Mouse (Mus musculus) cerebellum, adult 2 months (tissue): Measurements from ENCODE around the gene Dpp7. TPM values are rescaled to one million over a fixed set of nuclear protein-coding genes. Genes with fewer than 3 reads are reported as not detected.

Experiments
- DNase-seq, 2 experiments: peaks; one replicate each; pipeline ENCODE4 v3.0.0; 2021
- H3K27ac ChIP-seq: fragments of 200-500 bp; 2 replicates; pipeline ENCODE4 v1.5.1; 2012; ENCODE audit warnings: low read length, control low read depth, inconsistent platforms; ENCODE audit not compliant: insufficient read depth
- H3K27me3 ChIP-seq: fragments of 200-500 bp; 2 replicates; pipeline ENCODE4 v1.6.1; 2012; ENCODE audit warnings: inconsistent platforms, mild to moderate bottlenecking, low read length, moderate library complexity; ENCODE audit not compliant: control insufficient read depth, insufficient read depth
- H3K4me1 ChIP-seq: fragments of 200-500 bp; 2 replicates; pipeline ENCODE4 v1.6.1; 2011; ENCODE audit warnings: low read length; ENCODE audit not compliant: control insufficient read depth, insufficient read depth
- H3K4me3 ChIP-seq: fragments of 200-500 bp; replicated peaks from 2 replicates; pipeline ENCODE3; 2011; ENCODE audit warnings: mild to moderate bottlenecking, low read depth, low read length, control low read depth; ENCODE audit not compliant: insufficient read depth
- CTCF ChIP-seq: fragments of 200-500 bp; IDR thresholded peaks from 2 replicates; pipeline ENCODE4 v1.5.1; 2011; ENCODE audit warnings: low read depth, mild to moderate bottlenecking, control low read depth, low read length, moderate library complexity, borderline replicate concordance; ENCODE audit not compliant: insufficient read depth
- POLR2A ChIP-seq: fragments of 200-500 bp; IDR thresholded peaks from 2 replicates; pipeline ENCODE4 v1.6.1; 2011; ENCODE audit warnings: low read length, control low read depth, borderline replicate concordance; ENCODE audit not compliant: insufficient read depth
- WGBS: fragments of 180-500 bp; shearing (Covaris S2); methylation state at CpG from one replicate; pipeline ENCODE4 v1.1.7; 2018; 5-methylcytosine and 5-hydroxymethylcytosine counted together
- polyA plus RNA-seq: library from polyadenylated mRNA; depleted of rRNA; stranded (reverse); fragments of >200 nt; gene quantifications from 2 replicates; pipeline ENCODE4 v1.2.3, GENCODE M21; 2012; rRNA removed

Dpp7 gene
- polyA plus RNA-seq, result 63.1 and 71.2 TPM in 2 replicates

DNA sequence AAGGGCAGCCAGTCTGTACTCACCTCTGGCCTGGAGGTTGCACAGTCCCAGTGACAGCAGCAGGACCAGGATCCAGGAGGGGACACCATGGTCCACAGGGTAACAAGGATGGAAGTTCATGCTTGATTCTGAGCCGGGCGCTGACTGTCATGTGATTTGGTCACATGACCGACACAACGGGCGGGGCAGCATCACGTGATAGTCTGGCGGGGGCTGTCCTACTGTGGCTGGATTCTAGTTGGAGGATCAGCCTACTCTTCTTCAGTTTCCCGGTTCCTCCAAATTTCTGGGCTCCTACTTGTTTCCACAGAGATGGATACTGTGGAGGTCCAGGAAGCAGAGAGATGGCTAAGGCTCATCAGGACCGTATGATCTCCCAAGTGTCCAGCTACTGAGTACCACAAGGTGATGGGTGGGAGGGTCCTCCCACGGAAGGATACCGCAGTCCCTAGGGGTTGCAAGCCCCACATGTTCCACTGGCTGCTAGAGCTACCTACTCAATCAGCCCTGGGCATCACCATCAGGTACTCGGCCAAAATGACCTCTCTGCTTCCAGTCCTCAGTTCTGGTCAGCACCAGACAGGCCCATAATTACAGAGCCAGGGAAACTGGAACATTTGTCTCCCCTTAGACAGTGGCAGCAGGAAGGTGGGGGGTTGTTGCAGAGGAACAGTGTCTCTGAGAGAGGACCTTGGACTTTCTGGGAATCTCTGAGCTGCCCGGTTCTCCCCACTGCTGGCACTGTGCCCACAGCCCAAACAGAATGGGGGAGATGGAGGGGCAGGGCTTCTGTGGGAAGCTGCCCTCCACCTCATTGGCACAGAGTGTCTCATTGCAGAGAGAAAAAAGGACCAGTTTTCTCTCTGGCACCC lies at the start of gene Dpp7:
TSS of gene Dpp7 (minus strand) at position 152 of the 872 bp plus-strand sequence.
- 0 out of 2 replicates have a peak within 1 kb of the TSS, but pooled peaks have one; percentile 27 for H3K27ac ChIP-seq
- 1% methylated on average over 13 of the region's 13 CpGs for WGBS
- DNase-seq, result peak; percentile 87 to 88
- no peaks in the 10 kb centered on the region for H3K27me3 ChIP-seq
- TF ChIP-seq POLR2A, result peak; percentile 87; the same call in 1 of the 2 replicates
- TF ChIP-seq CTCF, result no peak
- H3K4me1 ChIP-seq, result peaks cover 8% of the 10 kb centered on the region
- H3K4me3 ChIP-seq, result peak within 1 kb of the TSS; percentile 80

DNA sequence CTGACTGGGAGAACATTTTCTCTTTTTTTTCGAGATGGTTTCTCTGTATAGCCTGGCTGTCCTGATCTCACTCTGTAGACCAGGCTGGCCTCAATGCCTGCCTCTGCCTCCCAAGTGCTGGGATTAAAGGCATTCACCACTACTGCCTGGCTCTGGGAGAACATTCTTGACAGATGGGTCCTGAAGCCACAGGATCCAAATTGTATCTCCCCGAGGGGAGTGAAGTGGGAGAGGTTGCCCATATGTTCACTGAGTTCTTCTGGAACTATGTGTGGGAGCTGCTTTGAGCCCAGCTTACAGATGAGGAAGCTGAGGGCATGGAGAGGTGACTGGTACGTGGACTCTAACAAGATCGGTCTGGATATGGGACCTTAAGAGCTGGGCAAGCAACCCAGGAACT lies 47.8 kb upstream of the Dpp7 start:
- peak in 1 of 2 experiments; percentile 22 for DNase-seq
- H3K4me1 ChIP-seq, result peaks cover 30% of the 10 kb centered on the region
- H3K4me3 ChIP-seq, result peak overlapping the region; percentile 61
- WGBS, result 34% methylated on average over 4 of the region's 4 CpGs
- 0 out of 2 replicates have a peak overlapping the region, but pooled peaks have one; percentile 71 for H3K27ac ChIP-seq
- no peaks in the 10 kb centered on the region for H3K27me3 ChIP-seq
- TF ChIP-seq CTCF (no peak), POLR2A (no peak)

DNA sequence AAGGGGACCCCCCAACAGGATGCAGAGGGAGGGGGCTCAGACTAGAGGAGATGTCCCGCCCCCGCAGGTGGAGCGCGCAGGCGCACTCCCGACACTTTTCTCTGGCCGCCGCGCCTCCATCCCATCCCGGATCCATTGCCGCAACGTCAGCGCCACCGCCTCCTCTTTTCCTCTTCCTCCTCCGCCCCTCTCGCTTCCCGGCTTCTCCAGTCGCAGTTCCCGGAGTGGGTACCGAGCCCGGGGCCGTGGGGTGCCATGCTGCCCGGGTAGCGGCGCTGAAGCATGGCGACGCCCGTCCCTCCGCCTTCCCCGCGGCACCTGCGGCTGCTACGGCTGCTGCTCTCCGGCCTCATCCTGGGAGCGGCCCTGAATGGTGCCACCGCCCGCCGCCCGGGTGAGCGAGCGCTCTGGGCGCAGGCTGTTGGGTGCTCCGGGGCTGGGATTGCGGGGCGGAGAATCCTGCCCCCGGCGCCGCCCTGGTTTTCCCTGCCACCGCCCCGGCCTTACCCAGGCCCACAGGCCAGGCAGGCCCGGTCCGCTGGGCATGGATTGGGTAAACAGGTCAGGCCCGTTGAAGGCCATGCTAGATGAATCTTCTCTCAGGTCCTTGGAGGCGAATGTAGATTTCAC lies 46.9 kb upstream of the Dpp7 start:
- Histone ChIP-seq H3K4me3 (peak overlapping the region; percentile 61), H3K27me3 (no peaks in the 10 kb centered on the region), H3K4me1 (peaks cover 30% of the 10 kb centered on the region), H3K27ac (peak overlapping the region; percentile 85)
- under 1% methylated on average over 54 of the region's 54 CpGs for WGBS
- no peak for TF ChIP-seq CTCF
- TF ChIP-seq POLR2A, result peak; percentile 68; the same call in 1 of the 2 replicates
- DNase-seq, result peak; percentile 93 to 95

DNA sequence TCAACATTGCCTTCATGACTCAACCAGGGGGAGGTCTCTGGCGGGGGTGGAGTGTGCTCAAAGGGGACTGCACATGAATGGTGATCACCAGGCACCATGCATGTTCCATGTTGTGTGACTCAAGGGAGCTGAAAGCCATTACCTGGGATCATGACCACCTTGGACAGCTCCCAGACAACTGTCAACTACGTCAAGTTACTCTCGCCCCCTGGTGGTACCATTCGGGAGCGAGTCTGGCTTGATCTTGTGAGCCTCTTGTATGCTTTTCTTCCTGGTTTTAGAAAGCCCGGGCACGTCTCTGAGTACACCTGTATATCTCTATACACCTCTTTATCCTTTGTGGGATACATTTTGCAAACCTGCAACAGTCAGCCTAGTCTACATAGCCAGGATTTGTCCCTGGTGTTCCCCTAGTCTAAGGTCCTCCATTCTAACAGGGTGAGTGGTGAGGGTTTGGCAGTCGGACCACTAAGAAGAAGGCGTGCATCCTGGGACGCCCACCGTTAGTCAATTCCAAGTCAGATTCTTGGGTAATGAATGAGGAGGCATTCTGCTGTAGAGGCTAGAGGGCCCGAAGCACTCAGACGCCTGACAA lies 46.3 kb upstream of the Dpp7 start:
- peak; percentile 68 to 73 for DNase-seq
- TF ChIP-seq POLR2A (no peak), CTCF (peak; percentile 68; the same call in 1 of the 2 replicates)
- Histone ChIP-seq H3K4me1 (peaks cover 30% of the 10 kb centered on the region), H3K27ac (peak overlapping the region; percentile 85), H3K27me3 (no peaks in the 10 kb centered on the region), H3K4me3 (peak overlapping the region; percentile 61)
- WGBS, result 3% methylated on average over 13 of the region's 13 CpGs

DNA sequence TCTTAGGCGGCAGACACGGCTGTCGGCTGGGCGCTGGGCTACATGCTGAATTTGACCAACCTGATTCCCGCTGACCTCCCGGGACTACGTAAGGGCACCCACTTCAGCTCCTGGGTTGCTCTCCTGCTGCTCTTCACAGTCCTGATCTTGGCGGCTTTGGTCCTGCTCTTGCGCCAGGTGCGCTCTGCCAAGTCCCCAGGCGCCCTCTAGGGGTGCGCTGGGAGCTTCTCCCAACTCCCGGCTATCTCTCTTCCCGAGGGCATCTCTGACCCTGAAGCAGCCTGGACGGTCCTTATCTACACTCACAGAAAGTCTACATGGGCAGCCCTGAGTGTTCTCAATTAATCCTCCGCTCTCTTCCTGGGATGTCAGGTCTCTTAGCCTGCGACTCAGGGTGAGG lies 44.6 kb upstream of the Dpp7 start:
- TF ChIP-seq POLR2A (no peak), CTCF (peak; percentile 73; the same call in 1 of the 2 replicates)

DNA sequence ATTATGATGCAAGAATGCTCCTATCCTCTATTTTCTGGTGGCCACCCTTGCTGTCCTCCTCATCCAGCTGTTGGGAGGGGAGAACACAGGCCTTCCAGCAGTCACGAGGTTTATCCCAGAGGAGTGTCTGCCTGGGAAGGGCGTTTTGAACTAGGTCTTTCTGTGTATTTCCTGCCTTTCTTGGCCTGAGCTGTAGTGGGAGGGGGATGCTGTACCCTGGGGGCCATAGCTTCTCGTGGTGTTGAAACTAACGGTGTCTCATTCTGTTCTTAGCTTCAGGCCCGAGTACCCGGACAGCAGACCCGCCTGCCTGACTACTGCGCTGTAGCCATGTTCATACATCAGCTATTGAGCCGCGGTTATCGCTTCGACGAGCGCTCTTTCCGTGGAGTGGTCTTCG lies 44.1 kb upstream of the Dpp7 start:
- Histone ChIP-seq H3K27ac (no peak overlapping the region), H3K4me1 (peaks cover 28% of the 10 kb centered on the region), H3K4me3 (peak overlapping the region; percentile 45), H3K27me3 (no peaks in the 10 kb centered on the region)
- TF ChIP-seq POLR2A (no peak), CTCF (no peak)
- 32% methylated on average over 16 of the region's 16 CpGs for WGBS
- DNase-seq, result no peak

More for the DNA sequence above, 44.6 kb upstream of the Dpp7 start:
- WGBS, result 5% methylated on average over 17 of the region's 17 CpGs
- H3K27me3 ChIP-seq, result no peaks in the 10 kb centered on the region
- H3K27ac ChIP-seq, result no peak overlapping the region
- DNase-seq, result peak; percentile 77 to 80
- peak overlapping the region; percentile 45 for H3K4me3 ChIP-seq
- peaks cover 33% of the 10 kb centered on the region for H3K4me1 ChIP-seq

DNA sequence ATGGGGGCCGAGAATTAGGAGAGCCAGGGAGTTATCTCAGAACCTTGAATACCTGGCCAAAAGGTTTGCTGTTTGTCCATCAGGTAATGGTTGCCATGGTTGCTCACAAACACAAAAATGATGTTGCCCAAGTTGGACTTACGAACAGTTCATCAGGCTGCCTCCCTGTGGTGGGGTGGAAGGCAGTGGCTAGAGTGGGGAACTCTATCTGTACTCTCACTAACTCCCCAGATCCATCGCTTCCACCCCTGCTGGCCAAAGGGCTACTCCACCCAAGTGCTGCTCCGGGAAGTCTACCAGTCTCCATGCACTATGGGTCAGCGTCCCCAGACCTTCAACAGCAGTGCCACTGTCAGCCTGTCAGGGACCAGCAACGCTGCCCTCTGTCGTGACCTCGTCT lies 42.9 kb upstream of the Dpp7 start, which contains the start of gene Npdc1:
TSS of gene Npdc1 (plus strand) at position 301 of the 400 bp plus-strand sequence.
- DNase-seq, result no peak
- H3K4me3 ChIP-seq, result no peak within 1 kb of the TSS
- 90% methylated on average over 8 of the region's 8 CpGs for WGBS
- TF ChIP-seq CTCF (no peak), POLR2A (no peak)
- no peaks in the 10 kb centered on the region for H3K27me3 ChIP-seq
- H3K27ac ChIP-seq, result no peak within 1 kb of the TSS
- peaks cover 18% of the 10 kb centered on the region for H3K4me1 ChIP-seq

DNA sequence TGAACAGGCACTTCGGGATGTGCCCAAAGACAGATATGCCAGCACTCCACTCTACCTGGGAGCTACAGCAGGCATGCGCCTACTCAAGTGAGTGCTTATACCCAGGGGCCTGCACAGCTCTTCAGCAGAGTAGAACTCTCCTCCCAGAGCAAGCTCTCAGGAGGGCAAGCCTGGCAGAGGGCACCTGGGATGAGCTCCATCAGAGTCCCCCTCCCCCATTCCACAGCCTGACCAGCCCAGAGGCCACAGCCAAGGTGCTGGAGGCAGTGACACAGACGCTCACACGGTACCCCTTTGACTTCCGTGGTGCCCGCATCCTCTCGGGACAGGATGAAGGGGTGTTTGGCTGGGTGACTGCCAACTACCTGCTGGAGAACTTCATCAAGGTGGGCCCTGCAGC lies 41.9 kb upstream of the Dpp7 start:
- WGBS, result 95% methylated on average over 7 of the region's 7 CpGs
- H3K4me3 ChIP-seq, result no peak overlapping the region
- no peak for DNase-seq
- H3K4me1 ChIP-seq, result peaks cover 18% of the 10 kb centered on the region
- TF ChIP-seq CTCF, result no peak
- no peak for TF ChIP-seq POLR2A
- no peak overlapping the region for H3K27ac ChIP-seq
- no peaks in the 10 kb centered on the region for H3K27me3 ChIP-seq
